Mouse (Mus musculus) hindbrain, embryonic 11.5 days (tissue): ENCODE results near the gene Vmn1r95. TPM values are rescaled to one million over a fixed set of nuclear protein-coding genes. Genes with fewer than 3 reads are reported as not detected.
"Not testable (repeated sequence)": the region's sequence is repeated elsewhere in the genome, so short reads cannot be mapped to it uniquely, and the experiment has no call there.

Source experiments
- ATAC-seq: fragments of 200-750 bp; cut with Nextera tagmentation; 2 replicates; pipeline ENCODE4 v1.8.0; 2017; ENCODE audit warnings: mild to moderate bottlenecking, moderate TSS enrichment, moderate library complexity; ENCODE audit not compliant: low FRiP score
- DNase-seq: peaks from one replicate; pipeline ENCODE4 v3.0.0-alpha.2; 2015; ENCODE audit warnings: low spot score
- H3K27ac ChIP-seq: fragments of 300-500 bp; sonication (generic); 2 replicates; pipeline ENCODE4 v1.5.1; 2014; ENCODE audit warnings: mild to moderate bottlenecking, low read depth, low read length
- H3K27me3 ChIP-seq: fragments of 300-500 bp; sonication (generic); 2 replicates; pipeline ENCODE4 v1.6.1; 2014; ENCODE audit warnings: mild to moderate bottlenecking, low read length, moderate library complexity, mixed read lengths; ENCODE audit not compliant: control insufficient read depth, insufficient read depth
- H3K36me3 ChIP-seq: fragments of 300-500 bp; sonication (generic); 2 replicates; pipeline ENCODE4 v1.6.1; 2014; ENCODE audit warnings: mild to moderate bottlenecking, low read length, moderate library complexity, mixed read lengths; ENCODE audit not compliant: control insufficient read depth, insufficient read depth
- H3K4me1 ChIP-seq: fragments of 300-500 bp; sonication (generic); replicated peaks from 2 replicates; pipeline ENCODE4 v1.6.1; 2014; ENCODE audit warnings: low read length, mixed read lengths; ENCODE audit not compliant: control insufficient read depth, insufficient read depth
- H3K4me2 ChIP-seq: fragments of 300-500 bp; sonication (generic); replicated peaks from 2 replicates; pipeline ENCODE4 v1.6.1; 2014; ENCODE audit warnings: mild to moderate bottlenecking, low read depth, low read length
- H3K4me3 ChIP-seq: fragments of 300-500 bp; sonication (generic); 2 replicates; pipeline ENCODE4 v1.5.1; 2014; ENCODE audit warnings: low read depth, low read length
- H3K9ac ChIP-seq: fragments of 300-500 bp; sonication (generic); 2 replicates; pipeline ENCODE4 v1.6.1; 2014; ENCODE audit warnings: low read depth, low read length
- H3K9me3 ChIP-seq: fragments of 300-500 bp; sonication (generic); 2 replicates; pipeline ENCODE4 v1.6.1; 2016; ENCODE audit warnings: low read length; ENCODE audit not compliant: control insufficient read depth
- WGBS: fragments of 180-500 bp; shearing (Covaris S2); extraction: QIAGEN DNeasy Blood & Tissue Kit; methylation state at CpG from one replicate; pipeline ENCODE4 v1.1.7; 2014; 5-methylcytosine and 5-hydroxymethylcytosine counted together
- polyA plus RNA-seq: library from polyadenylated mRNA; unstranded; fragments of >200 nt; fragmentation: Nextera tagmentation; extraction: Ambion mirVana; gene quantifications from 2 replicates; pipeline ENCODE4 v1.2.1, GENCODE M21; 2014

Gene Vmn1r95
- polyA plus RNA-seq: not detected in 2 replicates

GRCm38 (mm10) chr7:20193410-20193809, at the start of gene Vmn1r95:
Gene Vmn1r95 (plus strand): TSS chr7:20193710.
- not testable (repeated sequence) for H3K27ac ChIP-seq, ATAC-seq, H3K4me1 ChIP-seq, DNase-seq, H3K36me3 ChIP-seq, H3K4me3 ChIP-seq, H3K4me2 ChIP-seq, H3K9ac ChIP-seq, H3K9me3 ChIP-seq, H3K27me3 ChIP-seq
- WGBS: no CpG with 5 or more reads among the region's 3 CpGs

- no CpG with 5 or more reads among the region's 3 CpGs for WGBS
- H3K4me3 ChIP-seq, H3K27me3 ChIP-seq, DNase-seq, H3K36me3 ChIP-seq, H3K9ac ChIP-seq, H3K27ac ChIP-seq, ATAC-seq, H3K4me2 ChIP-seq, H3K9me3 ChIP-seq, H3K4me1 ChIP-seq: not testable (repeated sequence)
These were observed 25.2 kb upstream of the Vmn1r95 start, which contains the start of gene Vmn1r94 for GRCm38 (mm10) chr7:20168277-20168676. Gene Vmn1r94 (minus strand): TSS chr7:20168377.

DNA sequence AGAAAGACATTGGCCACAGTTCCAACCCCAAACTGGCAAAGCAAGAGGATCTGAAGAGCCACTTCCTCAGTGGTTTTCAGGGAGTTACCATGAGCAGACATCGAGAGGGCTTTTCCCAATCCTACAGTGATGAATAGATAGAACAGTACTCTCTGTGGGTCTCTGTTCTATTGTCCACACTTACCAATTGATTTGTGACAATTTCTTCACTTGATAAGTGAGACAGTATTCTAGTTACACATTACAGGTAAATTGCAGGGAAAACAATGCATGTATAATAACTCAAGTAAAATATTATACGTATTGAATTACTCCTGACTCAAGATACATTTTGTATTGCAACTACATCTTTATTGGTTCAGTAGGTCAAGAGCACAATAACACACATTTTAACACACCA, 12.0 kb downstream of the Vmn1r95 start, which contains the start of gene Gm6164:
Gene Gm6164 (minus strand): TSS at position 101 of the 400 bp plus-strand sequence.
- not testable (repeated sequence) for H3K27ac ChIP-seq, H3K36me3 ChIP-seq, H3K27me3 ChIP-seq, H3K4me1 ChIP-seq, H3K4me3 ChIP-seq, H3K9ac ChIP-seq, ATAC-seq, DNase-seq, H3K9me3 ChIP-seq, H3K4me2 ChIP-seq
- WGBS: no CpG with 5 or more reads among the region's 2 CpGs

DNA sequence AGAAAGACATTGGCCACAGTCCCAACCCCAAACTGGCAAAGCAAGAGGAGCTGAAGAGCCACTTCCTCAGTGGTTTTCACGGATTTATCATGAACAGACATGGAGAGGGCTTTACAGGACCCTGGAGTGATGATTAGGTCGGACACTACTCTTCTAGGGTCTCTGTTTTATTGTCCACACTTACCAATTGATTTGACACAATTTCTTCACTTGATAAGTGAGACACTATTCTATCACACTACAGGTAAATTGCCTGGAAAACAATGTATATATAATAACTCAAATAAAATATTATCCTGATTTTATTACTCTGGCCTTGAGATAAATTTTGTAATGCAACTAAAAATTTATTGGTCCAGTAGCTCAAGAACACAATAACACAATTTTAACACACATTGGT, 40.2 kb downstream of the Vmn1r95 start, which contains the start of gene Gm4498:
Gene Gm4498 (minus strand): TSS at position 101 of the 400 bp plus-strand sequence.
- H3K9me3 ChIP-seq, ATAC-seq, H3K27ac ChIP-seq, H3K36me3 ChIP-seq, H3K9ac ChIP-seq, DNase-seq, H3K4me2 ChIP-seq, H3K4me1 ChIP-seq, H3K27me3 ChIP-seq, H3K4me3 ChIP-seq: not testable (repeated sequence)
- WGBS: no CpG with 5 or more reads among the region's 2 CpGs

Other genes with a start within 250 kb of the Vmn1r95 start
- gene Igsf23, start 243.0 kb upstream of the Vmn1r95 start, polyA plus RNA-seq: 0.15 TPM in 1 of 2 replicates, not detected in the other
- gene Ceacam20, start 228.3 kb upstream of the Vmn1r95 start, polyA plus RNA-seq: not detected in 2 replicates
- not detected in 2 replicates for gene Nlrp9b, start 202.2 kb upstream of the Vmn1r95 start, polyA plus RNA-seq
- gene Vmn1r91, start 94.0 kb upstream of the Vmn1r95 start, polyA plus RNA-seq: not detected in 2 replicates
- gene Gm16442, start 71.1 kb upstream of the Vmn1r95 start, polyA plus RNA-seq: not detected in 2 replicates
- gene Vmn1r93, start 54.6 kb upstream of the Vmn1r95 start, polyA plus RNA-seq: not detected in 2 replicates
- not detected in 2 replicates for gene Vmn1r94, start 25.3 kb upstream of the Vmn1r95 start, polyA plus RNA-seq
- not detected in 2 replicates for gene Gm6164, start 11.9 kb downstream of the Vmn1r95 start, polyA plus RNA-seq
- not detected in 2 replicates for gene Gm4498, start 40.1 kb downstream of the Vmn1r95 start, polyA plus RNA-seq
- not detected in 2 replicates for gene Gm5890, start 69.1 kb downstream of the Vmn1r95 start, polyA plus RNA-seq
- gene Gm4133, start 140.4 kb downstream of the Vmn1r95 start, polyA plus RNA-seq: not detected in 2 replicates
- not detected in 2 replicates for gene Gm5728, start 181.7 kb downstream of the Vmn1r95 start, polyA plus RNA-seq
- not detected in 2 replicates for gene Vmn1r100, start 224.2 kb downstream of the Vmn1r95 start, polyA plus RNA-seq
- not detected in 2 replicates for gene Vmn1r101, start 248.9 kb downstream of the Vmn1r95 start, polyA plus RNA-seq